Mouse (Mus musculus) right cerebral cortex, postnatal 36 days (tissue): ENCODE measurements around the gene Tfeb.
A peak's percentile ranks its signal among the peaks of the same experiment; 100 is the strongest.

ENCODE experiments used
- DNase-seq, 2 experiments: peaks; one replicate each; pipeline ENCODE4 v3.0.0; 2022; ENCODE audit warnings: low spot score in 2 of 2, mixed read lengths in 1 of 2

Tfeb gene

DNA sequence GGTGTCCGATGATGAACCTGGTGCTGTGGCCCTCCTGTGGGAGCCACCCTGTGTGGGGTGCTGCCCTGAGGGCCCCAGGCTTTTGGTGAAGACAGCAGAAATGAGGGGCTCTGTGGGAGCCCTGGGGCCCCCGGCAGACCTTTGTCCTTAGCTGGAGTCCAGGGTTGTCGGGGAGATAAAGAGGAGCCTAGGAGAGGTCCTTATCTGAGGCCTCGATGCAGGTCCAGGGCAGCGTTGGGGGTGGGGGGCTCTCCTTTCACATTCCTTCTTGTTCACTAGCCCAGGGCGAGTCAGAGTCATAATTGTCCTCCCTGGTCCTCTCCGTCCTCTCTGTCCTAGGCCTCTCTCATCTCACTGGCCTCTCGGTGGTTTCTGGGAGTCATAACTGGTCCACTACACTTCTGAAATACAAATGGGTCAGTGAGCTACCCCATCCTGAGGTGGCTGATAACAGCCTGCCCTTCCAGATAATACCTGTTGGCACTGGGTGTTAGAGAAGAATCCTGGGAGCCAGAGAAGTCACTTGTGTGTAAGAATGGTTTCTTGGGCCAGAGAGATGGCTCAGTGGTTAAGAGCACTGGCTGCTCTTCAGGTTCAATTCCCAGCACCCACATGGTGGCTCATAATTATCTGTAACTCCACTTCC lies 16.4 kb downstream of the Tfeb start:
- no peak for DNase-seq

- no peak for DNase-seq
These were observed 17.4 kb downstream of the Tfeb start for GRCm38 (mm10) chr17:47754246-47754645.

DNA sequence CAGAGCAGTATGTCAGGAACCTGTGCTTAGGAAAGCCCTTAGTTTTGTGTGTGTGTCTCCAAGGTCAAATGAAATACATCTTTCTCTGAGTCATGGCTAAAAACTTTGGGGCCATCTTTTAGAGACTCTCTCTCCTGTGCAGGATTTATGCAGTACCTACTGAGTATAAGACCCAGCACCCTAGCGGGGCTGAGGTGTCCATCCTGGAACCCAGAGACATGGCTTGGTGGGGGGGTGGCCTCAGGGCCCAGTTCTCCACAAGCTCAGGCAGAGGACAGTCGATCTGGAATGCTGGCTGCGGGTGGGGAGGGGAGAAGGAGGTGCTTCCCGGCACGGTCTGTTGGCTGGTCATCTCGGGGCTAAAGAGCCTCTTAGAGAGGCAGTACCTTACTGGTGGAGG lies 19.5 kb downstream of the Tfeb start:
- no peak for DNase-seq

DNA sequence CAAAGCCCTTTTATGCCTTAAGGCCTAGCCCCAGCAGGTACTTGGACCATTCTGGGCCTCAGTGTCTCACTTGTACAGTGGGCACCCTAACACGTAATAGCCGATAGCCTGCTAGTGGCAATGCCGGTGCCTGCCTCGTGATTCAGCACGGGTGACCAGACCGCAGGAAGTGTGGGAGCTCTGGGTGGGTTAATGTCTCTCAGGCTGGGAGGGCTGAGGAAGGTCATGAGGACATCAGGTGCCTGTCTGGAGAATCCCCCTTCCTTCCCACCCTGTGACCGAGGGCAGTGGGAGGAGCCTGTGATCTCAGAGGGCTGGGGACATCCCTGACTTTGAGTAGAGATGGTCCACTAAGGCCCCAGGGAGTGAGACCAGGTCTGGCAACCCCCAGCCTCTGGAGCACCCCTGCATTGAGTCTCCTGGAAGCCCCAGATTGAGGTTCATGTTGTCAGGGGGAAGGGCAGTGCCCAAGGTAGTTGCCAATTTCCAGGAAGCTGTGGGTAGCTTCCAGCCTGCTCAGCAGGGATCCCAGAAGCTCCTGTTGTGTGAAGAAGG lies 20.3 kb downstream of the Tfeb start:
- no peak for DNase-seq

DNA sequence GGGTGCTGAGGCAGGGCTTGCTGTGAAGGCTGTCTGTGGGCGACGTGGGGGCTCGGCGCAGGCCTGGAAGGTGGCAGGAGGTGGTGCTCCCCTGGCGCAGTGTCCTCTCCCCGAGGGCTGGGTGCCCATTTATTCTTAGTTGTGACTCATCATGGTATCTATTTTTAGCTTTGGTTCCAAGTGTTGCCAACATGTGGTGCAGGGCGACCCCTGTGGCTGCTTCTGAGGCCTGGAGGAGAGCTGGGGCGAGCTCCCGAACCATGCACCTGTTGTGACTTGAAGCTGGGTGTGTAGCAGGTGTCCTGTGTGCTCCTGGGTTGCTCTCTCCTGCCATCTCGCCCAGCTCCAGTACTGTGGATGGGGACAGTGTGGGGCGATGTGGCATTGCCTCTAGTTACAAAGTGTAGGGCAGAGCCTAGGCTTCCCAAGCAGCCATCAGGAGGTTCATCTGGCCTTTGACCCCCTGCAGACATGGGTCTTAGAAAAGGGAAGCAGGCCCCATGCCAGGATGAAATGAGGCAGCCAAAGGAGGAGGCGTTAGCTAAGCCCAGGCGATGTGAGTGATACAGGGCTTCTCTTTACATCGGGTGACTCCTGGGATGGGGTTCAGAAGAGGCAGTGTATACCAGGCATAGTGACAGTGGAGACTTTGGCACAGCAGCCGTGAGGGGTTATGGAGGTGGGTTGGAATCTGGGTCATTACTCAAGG lies 23.0 kb downstream of the Tfeb start:
- peak in 1 of 2 experiments; percentile 10 for DNase-seq

DNA sequence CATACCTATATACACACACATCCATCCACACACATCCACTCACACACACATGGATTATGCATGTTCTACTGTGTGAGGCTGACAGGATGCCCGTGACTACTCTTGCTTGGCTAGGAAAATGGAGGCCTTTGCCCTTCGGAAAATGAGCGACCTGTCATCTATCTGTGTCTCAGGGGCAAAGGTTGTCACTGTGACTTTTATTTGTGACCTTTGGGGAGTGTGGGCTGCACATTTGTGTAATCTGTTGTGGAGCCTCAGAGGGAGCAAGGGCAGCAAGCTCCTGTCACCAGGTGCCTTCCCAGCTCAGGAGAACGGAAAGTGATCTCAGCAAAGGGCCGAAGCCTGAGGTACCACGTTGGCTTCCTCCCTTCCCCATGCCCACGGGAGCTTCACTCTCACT lies 25.2 kb downstream of the Tfeb start:
- DNase-seq: no peak

DNA sequence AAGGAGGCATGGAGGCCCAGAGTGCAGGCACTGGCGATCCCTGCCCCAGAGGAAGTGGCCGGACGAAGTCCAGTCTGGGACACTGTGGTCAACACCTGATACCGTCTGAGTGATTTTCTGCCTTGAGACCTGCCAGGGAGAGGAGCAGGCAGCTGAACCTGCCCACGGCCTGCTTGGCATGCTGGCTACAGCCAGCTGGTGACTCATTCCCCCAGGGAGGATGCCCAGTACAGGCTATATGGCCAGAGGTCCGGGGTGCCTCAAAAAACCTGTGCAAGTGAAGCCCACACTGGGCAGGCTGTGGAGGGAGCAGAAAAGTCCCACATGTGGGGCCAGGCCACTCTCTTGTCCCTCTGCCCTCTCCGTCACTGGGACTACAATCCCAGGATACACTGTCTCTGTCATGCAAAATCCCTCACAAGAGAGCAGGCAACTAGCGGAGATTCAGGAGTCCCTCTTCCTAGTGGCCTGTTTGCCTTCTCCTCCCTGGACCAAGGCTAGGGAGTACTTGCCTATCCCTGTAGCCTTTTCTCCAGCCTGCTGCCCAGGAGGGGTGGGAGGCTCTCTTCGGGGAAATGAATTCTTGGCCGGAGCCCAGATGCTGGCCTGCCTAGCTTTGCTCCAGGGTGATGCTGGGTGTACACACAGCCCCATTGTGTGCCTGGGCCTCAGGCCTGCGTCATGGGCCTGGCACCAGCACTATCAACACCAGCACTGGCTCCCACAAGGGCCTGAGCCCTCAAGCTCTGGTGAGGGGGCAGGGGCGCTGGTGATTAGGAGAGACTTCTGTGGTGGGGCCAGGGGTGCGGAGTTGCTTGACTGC lies 25.9 kb downstream of the Tfeb start:
- DNase-seq: peak; percentile 66 to 71

DNA sequence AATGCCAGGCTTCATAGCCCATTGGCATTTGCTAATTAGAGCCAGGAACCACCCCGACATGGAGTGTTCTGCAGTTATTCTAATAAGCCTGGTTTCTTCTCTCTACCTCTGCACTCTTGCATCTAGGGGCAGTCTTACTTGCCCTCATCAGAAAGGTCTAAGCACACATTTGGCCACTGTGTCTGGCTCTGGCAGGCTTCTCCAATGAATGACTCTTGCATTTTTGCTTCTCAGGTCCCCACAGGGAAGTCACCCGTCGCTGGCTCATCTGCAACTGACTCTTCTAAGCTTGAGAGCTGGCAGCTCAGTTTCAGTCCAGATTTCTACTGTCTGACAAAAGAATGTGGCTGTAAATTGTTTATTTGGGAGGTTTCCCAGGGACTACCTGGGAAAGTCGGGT lies 29.2 kb downstream of the Tfeb start:
- DNase-seq: no peak

DNA sequence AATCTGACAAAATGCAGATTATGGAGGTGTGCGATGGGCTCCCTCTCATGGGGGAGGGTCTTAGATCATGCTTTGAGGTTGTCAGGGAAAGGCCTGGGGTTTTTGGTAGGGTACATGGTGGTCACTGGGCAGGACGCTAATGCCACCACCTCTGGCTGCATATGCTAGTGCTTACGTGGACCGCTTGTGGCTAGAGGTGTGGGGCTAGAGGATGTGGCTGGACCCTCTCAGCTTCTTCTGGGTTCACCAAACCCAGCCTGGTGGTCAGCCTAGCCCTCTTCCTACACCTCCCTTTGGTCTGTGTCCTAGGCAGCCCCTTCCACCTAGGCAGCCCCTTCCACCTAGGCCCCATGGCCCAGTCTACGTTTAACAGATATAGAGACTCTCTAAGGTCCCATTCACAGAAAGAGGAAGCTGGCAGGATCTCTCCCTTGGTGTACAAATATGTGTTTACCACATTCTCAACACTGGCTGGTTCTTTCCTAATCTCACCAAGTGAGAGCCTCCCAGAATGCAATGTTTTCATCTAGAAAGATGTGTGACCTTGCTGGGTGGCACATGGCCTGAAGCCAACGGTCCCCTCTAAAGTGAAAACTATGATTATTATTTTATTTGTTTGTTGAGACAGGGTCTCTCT lies 29.7 kb downstream of the Tfeb start:
- no peak for DNase-seq

DNA sequence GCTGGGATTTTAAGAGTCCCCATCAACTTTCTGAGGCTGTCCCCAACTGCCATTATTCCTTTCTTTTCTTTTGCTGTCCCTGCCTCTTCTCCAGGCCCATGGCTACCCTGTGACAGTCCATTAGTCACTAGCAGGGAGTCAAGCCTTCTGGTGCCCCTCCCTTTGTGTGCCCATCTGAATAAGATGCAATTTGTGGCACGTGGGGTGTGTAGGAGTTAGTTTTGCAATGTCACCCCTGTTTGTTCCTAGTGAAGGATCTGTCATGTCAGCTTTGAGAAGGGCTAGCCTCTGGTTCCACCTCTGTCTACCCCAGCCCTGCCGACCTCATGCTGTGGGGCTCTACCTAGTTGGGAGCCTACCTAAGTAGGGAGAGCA lies 30.2 kb downstream of the Tfeb start:
- DNase-seq: no peak

- DNase-seq: no peak
These were observed 30.8 kb downstream of the Tfeb start for GRCm38 (mm10) chr17:47767456-47768141.

DNA sequence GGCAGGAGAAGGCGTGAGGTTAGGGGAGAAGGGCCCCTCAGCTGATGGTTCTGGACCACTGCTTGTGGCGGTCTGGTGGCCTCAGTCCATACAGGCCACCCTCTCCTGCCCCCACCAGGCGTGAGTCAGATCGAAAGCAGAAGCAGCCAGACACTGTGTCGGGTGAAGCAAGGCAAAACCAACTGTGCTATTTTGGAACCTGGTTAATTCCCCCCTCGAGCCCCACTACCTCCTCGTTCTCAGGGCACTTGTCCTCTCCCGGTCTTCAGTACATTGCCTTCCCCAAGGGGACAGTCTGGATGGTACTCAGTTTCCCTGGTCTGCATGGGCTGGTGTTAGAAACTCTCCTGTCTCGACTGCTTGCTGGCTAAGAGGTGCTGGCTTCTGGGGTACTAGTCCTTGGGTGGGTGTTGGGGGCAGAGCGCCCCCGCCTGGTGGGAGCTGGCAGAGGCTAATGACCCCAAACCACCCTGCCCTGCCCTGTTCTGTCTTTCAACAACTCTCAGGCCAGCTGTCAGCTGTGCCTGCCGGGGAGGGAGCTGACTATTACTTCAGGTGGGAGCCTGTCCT lies 32.0 kb downstream of the Tfeb start:
- DNase-seq: no peak

DNA sequence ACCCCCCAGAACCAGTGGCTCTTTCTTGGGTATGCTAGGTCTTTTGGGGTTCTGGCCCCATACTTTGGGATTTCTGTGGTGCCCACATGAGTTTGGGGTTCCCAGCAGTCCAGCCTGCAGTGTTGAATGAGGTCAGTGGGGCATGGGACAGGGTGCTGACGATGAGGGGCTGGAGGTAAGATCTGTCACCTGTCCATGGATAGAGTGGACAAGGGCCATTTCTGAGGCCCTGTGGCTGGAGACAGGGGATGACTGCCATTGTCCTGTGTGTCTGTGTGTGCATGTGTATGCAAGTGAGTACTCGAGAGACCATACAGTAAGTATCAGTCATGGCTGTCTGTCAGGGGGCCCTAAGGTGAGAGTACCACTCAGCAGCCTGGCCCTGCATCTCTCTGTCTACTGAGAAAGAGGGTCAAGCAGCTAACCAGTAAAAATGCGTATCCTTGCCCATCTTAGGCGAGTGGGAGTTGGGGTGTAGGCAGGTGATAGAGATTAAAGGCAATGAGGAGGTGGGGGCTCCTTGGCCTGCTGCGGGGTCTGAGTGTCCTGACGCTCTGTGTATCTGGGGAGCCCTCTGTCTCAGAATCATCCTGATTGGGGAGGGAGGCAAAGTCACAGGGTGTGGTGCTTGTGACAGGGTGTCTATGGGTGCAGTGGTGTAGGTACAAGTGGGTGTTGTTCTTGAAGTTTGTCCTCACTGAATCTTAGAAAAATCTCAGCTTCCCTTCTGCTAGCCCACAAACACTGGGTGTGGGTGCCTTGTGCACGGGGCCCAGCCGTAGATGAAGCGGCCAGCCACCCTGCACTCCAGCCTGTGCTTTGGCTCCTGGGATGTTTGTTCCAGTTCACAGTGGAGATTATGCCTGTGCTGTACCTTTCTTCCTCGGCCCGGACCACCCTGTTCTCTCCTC lies 32.8 kb downstream of the Tfeb start:
- DNase-seq: no peak

DNA sequence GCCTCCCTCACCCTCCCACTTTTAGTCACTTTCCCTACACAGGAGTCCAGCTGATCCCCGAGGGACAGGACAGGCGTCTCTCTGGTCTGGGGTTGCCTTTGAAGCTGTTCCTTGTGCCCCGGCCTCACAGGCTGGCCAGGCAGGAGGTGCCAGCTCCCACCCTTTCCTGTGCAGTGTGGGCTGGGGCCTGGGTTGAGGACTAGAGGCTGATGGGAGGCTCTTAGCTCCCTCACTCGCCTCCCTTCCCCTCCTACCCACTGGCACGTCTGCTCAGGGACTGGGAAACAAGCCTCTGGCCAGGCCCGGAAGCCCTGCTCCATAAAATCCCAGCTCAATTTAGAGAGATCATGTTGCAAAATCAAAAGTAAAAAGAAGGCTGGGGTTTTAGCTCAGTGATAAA lies 36.8 kb downstream of the Tfeb start:
- DNase-seq: no peak

DNA sequence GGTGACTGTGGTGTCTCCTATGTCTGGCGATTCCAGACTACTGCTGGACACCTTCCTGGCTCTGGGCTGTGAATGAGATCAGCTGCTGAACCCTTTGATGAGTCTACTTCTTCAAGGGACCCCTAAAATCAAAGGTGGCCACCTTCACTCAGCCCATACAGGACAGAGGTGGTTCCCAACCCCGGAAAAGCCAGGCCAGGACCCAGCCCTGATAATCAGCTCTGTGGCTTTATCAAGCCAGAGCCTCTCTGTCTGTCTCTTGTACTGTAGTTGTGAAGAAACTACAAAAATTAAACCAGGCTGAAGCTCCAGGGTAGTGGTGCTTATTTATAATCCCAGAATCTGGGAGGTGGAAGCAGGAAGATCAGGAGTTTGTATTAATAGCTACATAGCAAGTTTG lies 40.3 kb downstream of the Tfeb start:
- no peak for DNase-seq

GRCm38 (mm10) chr17:47780470-47780869 lies 43.6 kb downstream of the Tfeb start:
- no peak for DNase-seq

GRCm38 (mm10) chr17:47782486-47782885 lies 45.7 kb downstream of the Tfeb start:
- DNase-seq: no peak

DNA sequence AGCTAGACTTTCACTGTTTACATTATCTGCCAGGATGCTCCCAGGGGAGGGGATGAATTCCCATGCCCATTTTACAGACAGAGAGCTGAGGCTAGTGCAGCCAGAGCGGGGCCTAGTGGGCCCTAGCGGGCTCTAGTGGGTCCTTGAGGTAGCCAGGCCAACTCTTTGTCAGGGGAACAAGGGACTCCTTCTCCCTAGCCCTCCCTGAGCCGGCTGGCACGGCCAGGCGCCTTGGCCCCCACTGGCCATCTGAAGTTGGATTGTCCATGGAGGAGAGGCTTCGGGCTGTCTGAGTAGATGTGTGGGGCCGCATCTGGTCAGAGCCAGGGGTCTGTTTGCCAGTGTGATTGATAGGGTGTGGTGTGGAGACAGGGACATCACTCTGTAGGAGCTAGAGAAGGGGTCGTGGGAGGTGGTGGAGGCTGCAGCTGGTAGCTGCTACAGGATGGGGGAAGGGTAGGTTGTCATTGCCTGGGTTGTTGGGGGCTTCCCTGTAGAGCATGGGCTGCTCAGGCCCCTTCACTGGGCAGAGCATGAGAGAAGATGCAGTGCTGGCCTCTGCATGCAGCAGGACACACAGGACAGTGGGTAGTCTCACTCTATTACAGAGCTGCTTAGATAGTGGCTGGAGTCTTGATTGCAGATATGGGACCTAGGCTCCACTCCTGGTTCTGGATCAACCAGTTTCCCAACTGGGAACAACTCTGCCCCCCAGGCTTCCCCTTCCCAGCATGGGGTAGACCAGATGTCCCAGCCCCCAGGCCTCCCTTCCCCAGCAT lies 46.8 kb downstream of the Tfeb start:
- DNase-seq: no peak

- no peak for DNase-seq
These were observed 47.6 kb downstream of the Tfeb start for GRCm38 (mm10) chr17:47784411-47784810.
